Mouse (Mus musculus): ENCODE measurements around the gene Ogg1. TPM values are rescaled to one million over a fixed set of nuclear protein-coding genes. Genes with fewer than 3 reads are reported as not detected.

Ogg1 gene
- polyA plus RNA-seq, 1 experiment from 2014 or later, result 17.7 TPM

GRCm38 (mm10) chr6:113333137-113333950 is 6.6 kb downstream of the Ogg1 start:
- Histone ChIP-seq H3K4me1 (peaks cover 16% of the 10 kb centered on the region), H3K27me3 (no peaks in the 10 kb centered on the region), H3K27ac (peak overlapping the region; percentile 64), H3K36me3 (peaks cover 44% of the 10 kb centered on the region), H3K4me3 (no peak overlapping the region), H3K9me3 (no peaks in the 10 kb centered on the region), H3K9ac (no peak overlapping the region), H3K4me2 (no peak overlapping the region)
- 41% methylated on average over 14 of the region's 14 CpGs for WGBS
- peak; percentile 74 for ATAC-seq (ENCODE audit: borderline replicate concordance, extremely low read depth, low FRiP score, low TSS enrichment)

- H3K9me3 ChIP-seq, result no peaks in the 10 kb centered on the region
- no peak overlapping the region for H3K9ac ChIP-seq
- no peak for ATAC-seq (ENCODE audit: borderline replicate concordance, extremely low read depth, low FRiP score, low TSS enrichment)
- no peak overlapping the region for H3K27ac ChIP-seq
- 73% methylated on average over 6 of the region's 6 CpGs for WGBS
- peaks cover 16% of the 10 kb centered on the region for H3K4me1 ChIP-seq
- peaks cover 51% of the 10 kb centered on the region for H3K36me3 ChIP-seq
- H3K4me3 ChIP-seq, result no peak overlapping the region
- no peaks in the 10 kb centered on the region for H3K27me3 ChIP-seq
- no peak overlapping the region for H3K4me2 ChIP-seq
Measured at GRCm38 (mm10) chr6:113334216-113334615, 7.4 kb downstream of the Ogg1 start.

- Histone ChIP-seq H3K4me3 (no peak overlapping the region), H3K27ac (no peak overlapping the region), H3K4me1 (peaks cover 22% of the 10 kb centered on the region), H3K9me3 (no peaks in the 10 kb centered on the region), H3K27me3 (no peaks in the 10 kb centered on the region), H3K9ac (no peak overlapping the region), H3K36me3 (peaks cover 52% of the 10 kb centered on the region), H3K4me2 (no peak overlapping the region)
- WGBS, result 46% methylated on average over 8 of the region's 8 CpGs
- ATAC-seq (ENCODE audit: borderline replicate concordance, extremely low read depth, low FRiP score, low TSS enrichment), result no peak
Measured at GRCm38 (mm10) chr6:113336852-113337620, 10.3 kb downstream of the Ogg1 start.

GRCm38 (mm10) chr6:113341574-113341973 is 14.8 kb downstream of the Ogg1 start:
- WGBS, result 71% methylated on average over 6 of the region's 6 CpGs
- no peak for ATAC-seq (ENCODE audit: borderline replicate concordance, extremely low read depth, low FRiP score, low TSS enrichment)

GRCm38 (mm10) chr6:113342297-113342696 is 15.5 kb downstream of the Ogg1 start:
- Histone ChIP-seq H3K4me1 (peaks cover 29% of the 10 kb centered on the region), H3K4me2 (peak overlapping the region; percentile 77), H3K9me3 (no peaks in the 10 kb centered on the region), H3K4me3 (peak overlapping the region; percentile 67), H3K27me3 (no peaks in the 10 kb centered on the region), H3K9ac (peak overlapping the region; percentile 82; the same call in 1 of the 2 replicates), H3K27ac (peak overlapping the region; percentile 39; the same call in 1 of the 2 replicates), H3K36me3 (peaks cover 25% of the 10 kb centered on the region)
- 20% methylated on average over 3 of the region's 7 CpGs for WGBS
- no peak for ATAC-seq (ENCODE audit: borderline replicate concordance, extremely low read depth, low FRiP score, low TSS enrichment)

More at GRCm38 (mm10) chr6:113341574-113341973, 14.8 kb downstream of the Ogg1 start:
- peaks cover 34% of the 10 kb centered on the region for H3K4me1 ChIP-seq
- H3K9me3 ChIP-seq, result no peaks in the 10 kb centered on the region
- no peaks in the 10 kb centered on the region for H3K27me3 ChIP-seq
- H3K9ac ChIP-seq, result no peak overlapping the region
- no peak overlapping the region for H3K4me3 ChIP-seq
- H3K4me2 ChIP-seq, result 0 out of 2 replicates have a peak overlapping the region, but pooled peaks have one; percentile 77
- H3K36me3 ChIP-seq, result peaks cover 25% of the 10 kb centered on the region
- H3K27ac ChIP-seq, result no peak overlapping the region

- H3K27me3 ChIP-seq, result no peaks in the 10 kb centered on the region
- peak within 1 kb of the TSS; percentile 67 for H3K4me3 ChIP-seq
- H3K9me3 ChIP-seq, result no peaks in the 10 kb centered on the region
- H3K27ac ChIP-seq, result peak within 1 kb of the TSS; percentile 62
- H3K9ac ChIP-seq, result peak within 1 kb of the TSS; percentile 82
- 8% methylated on average over 32 of the region's 32 CpGs for WGBS
- ATAC-seq (ENCODE audit: borderline replicate concordance, extremely low read depth, low FRiP score, low TSS enrichment), result peak; percentile 91
- peak within 1 kb of the TSS; percentile 77 for H3K4me2 ChIP-seq
- H3K4me1 ChIP-seq, result peaks cover 28% of the 10 kb centered on the region
- peaks cover 17% of the 10 kb centered on the region for H3K36me3 ChIP-seq
Measured at GRCm38 (mm10) chr6:113343177-113344092, 16.7 kb downstream of the Ogg1 start, which contains the start of gene Camk1. Gene Camk1, minus strand, starts transcription at chr6:113343984.

GRCm38 (mm10) chr6:113344321-113344720 is 17.5 kb downstream of the Ogg1 start:
- Histone ChIP-seq H3K4me3 (peak overlapping the region; percentile 67; the same call in 1 of the 2 replicates), H3K9ac (no peak overlapping the region; the same call in 1 of the 2 replicates), H3K9me3 (no peaks in the 10 kb centered on the region), H3K4me1 (peaks cover 28% of the 10 kb centered on the region), H3K36me3 (peaks cover 8% of the 10 kb centered on the region; the same call in 1 of the 2 replicates), H3K27ac (peak overlapping the region; percentile 62), H3K27me3 (no peaks in the 10 kb centered on the region), H3K4me2 (peak overlapping the region; percentile 77)
- peak; percentile 51; the same call in 1 of the 2 replicates for ATAC-seq (ENCODE audit: borderline replicate concordance, extremely low read depth, low FRiP score, low TSS enrichment)
- 14% methylated on average over 2 of the region's 2 CpGs for WGBS

- Histone ChIP-seq H3K9ac (no peak overlapping the region), H3K4me3 (no peak overlapping the region), H3K9me3 (no peaks in the 10 kb centered on the region), H3K4me2 (no peak overlapping the region), H3K27ac (no peak overlapping the region), H3K4me1 (peaks cover 28% of the 10 kb centered on the region), H3K27me3 (no peaks in the 10 kb centered on the region), H3K36me3 (no peaks in the 10 kb centered on the region)
- no peak for ATAC-seq (ENCODE audit: borderline replicate concordance, extremely low read depth, low FRiP score, low TSS enrichment)
- WGBS, result 54% methylated on average over 4 of the region's 4 CpGs
Measured at GRCm38 (mm10) chr6:113346897-113347296, 20.1 kb downstream of the Ogg1 start.

GRCm38 (mm10) chr6:113350538-113350937 is 23.8 kb downstream of the Ogg1 start:
- no peak overlapping the region for H3K27ac ChIP-seq
- H3K4me1 ChIP-seq, result 0 out of 2 replicates have a peak, but pooled peaks cover 5% of the 10 kb centered on the region
- H3K27me3 ChIP-seq, result no peaks in the 10 kb centered on the region
- H3K4me2 ChIP-seq, result no peak overlapping the region
- H3K9me3 ChIP-seq, result no peaks in the 10 kb centered on the region
- H3K4me3 ChIP-seq, result no peak overlapping the region
- H3K36me3 ChIP-seq, result no peaks in the 10 kb centered on the region
- H3K9ac ChIP-seq, result no peak overlapping the region
- no peak for ATAC-seq (ENCODE audit: borderline replicate concordance, extremely low read depth, low FRiP score, low TSS enrichment)

- no peaks in the 10 kb centered on the region for H3K36me3 ChIP-seq
- ATAC-seq (ENCODE audit: borderline replicate concordance, extremely low read depth, low FRiP score, low TSS enrichment), result no peak
- no peak overlapping the region for H3K4me3 ChIP-seq
- no peak overlapping the region for H3K27ac ChIP-seq
- no peaks in the 10 kb centered on the region for H3K27me3 ChIP-seq
- H3K4me2 ChIP-seq, result no peak overlapping the region
- H3K9ac ChIP-seq, result no peak overlapping the region
- no peaks in the 10 kb centered on the region for H3K9me3 ChIP-seq
- WGBS, result 65% methylated on average over 1 of the region's 1 CpGs
- 0 out of 2 replicates have a peak, but pooled peaks cover 5% of the 10 kb centered on the region for H3K4me1 ChIP-seq
Measured at GRCm38 (mm10) chr6:113351161-113351560, 24.4 kb downstream of the Ogg1 start.

- H3K27ac ChIP-seq, result no peak overlapping the region
- no peak; the same call in 1 of the 2 replicates for ATAC-seq (ENCODE audit: borderline replicate concordance, extremely low read depth, low FRiP score, low TSS enrichment)
- 46% methylated on average over 10 of the region's 10 CpGs for WGBS
Measured at GRCm38 (mm10) chr6:113351653-113352052, 24.9 kb downstream of the Ogg1 start.

More at GRCm38 (mm10) chr6:113351653-113352052, 24.9 kb downstream of the Ogg1 start:
- H3K4me3 ChIP-seq, result no peak overlapping the region
- no peaks in the 10 kb centered on the region for H3K27me3 ChIP-seq
- H3K4me2 ChIP-seq, result no peak overlapping the region
- H3K9ac ChIP-seq, result no peak overlapping the region
- no peaks in the 10 kb centered on the region for H3K36me3 ChIP-seq
- H3K4me1 ChIP-seq, result 0 out of 2 replicates have a peak, but pooled peaks cover 5% of the 10 kb centered on the region
- H3K9me3 ChIP-seq, result no peaks in the 10 kb centered on the region

Measured in lung, embryonic 15.5 days (tissue).